Mouse (Mus musculus): ENCODE measurements around the gene Gm7544. TPM values are rescaled to one million over a fixed set of nuclear protein-coding genes. Genes with fewer than 3 reads are reported as not detected.
"Not testable (repeated sequence)": the region's sequence is repeated elsewhere in the genome, so short reads cannot be mapped to it uniquely, and the experiment has no call there.

Gm7544 gene
- polyA plus RNA-seq, 1 experiment from 2014 or later, result not detected

DNA sequence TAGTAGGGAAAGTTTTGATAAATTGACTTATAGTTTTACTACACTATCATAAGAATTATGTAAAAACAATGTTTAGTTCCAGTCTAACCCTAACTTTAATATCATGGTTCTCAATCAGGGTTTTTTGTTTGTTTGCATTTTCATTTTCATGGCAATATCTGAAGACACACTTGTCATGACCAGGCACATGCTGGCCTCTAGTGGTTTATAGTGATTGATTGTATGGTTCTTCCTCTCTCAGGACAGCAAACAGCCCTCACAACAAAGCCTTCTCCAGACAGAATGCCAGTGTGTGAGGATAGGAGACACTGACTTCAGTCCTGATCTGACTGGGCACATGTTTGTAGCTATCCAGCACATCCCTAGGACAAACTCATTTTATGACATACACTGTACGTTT is 17.4 kb upstream of the Gm7544 start:
- no peak overlapping the region for H3K27ac ChIP-seq (replicated peaks)

DNA sequence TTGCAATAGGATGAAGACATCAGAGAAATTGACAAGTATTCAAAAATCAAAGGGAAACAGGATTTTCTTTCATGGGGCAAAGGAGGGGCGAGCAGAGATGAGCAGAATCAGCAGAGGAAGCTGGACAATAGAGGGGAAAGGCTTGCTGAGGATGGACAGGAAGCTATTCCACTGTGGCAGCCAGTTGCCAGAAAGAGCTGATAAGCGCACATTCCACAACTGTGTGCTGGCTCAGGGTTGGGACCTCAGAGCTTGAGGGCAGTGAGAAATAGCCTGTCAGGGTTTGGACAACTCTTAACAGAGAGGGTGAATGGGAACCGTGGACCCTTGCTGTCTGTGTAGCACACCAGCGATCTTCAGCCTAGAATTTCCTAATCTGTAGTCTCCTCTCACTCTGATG is 16.2 kb upstream of the Gm7544 start:
- no peak for TF ChIP-seq CTCF (IDR thresholded peaks at IDR 0.05; ENCODE audit: low read depth)
- TF ChIP-seq EP300 (optimal IDR thresholded peaks at IDR 0.05), result no peak
- H3K36me3 ChIP-seq (ENCODE audit: control insufficient read depth, insufficient read depth, low read length), result no peaks in the 10 kb centered on the region
- H3K9me3 ChIP-seq (ENCODE audit: control insufficient read depth, low read length), result no peaks in the 10 kb centered on the region
- H3K4me2 ChIP-seq (replicated peaks; ENCODE audit: low read depth), result no peak overlapping the region
- WGBS, result 18% methylated on average over 4 of the region's 4 CpGs
- DNase-seq (ENCODE audit: low spot score), result peak; percentile 27
- no peaks in the 10 kb centered on the region for H3K27me3 ChIP-seq (ENCODE audit: control insufficient read depth, insufficient read depth, low read length)
- H3K9ac ChIP-seq (ENCODE audit: low read length), result no peak overlapping the region
- H3K4me3 ChIP-seq (ENCODE audit: low read depth, low read length), result no peak overlapping the region
- H3K27ac ChIP-seq (replicated peaks), result no peak overlapping the region
- ATAC-seq (ENCODE audit: low FRiP score, low TSS enrichment), result no peak
- no peaks in the 10 kb centered on the region for H3K4me1 ChIP-seq (replicated peaks; ENCODE audit: control insufficient read depth, insufficient read depth)

More for the DNA sequence above, 17.4 kb upstream of the Gm7544 start:
- Histone ChIP-seq H3K4me2 (replicated peaks; ENCODE audit: low read depth) (no peak overlapping the region), H3K4me3 (ENCODE audit: low read depth, low read length) (no peak overlapping the region), H3K36me3 (ENCODE audit: control insufficient read depth, insufficient read depth, low read length) (no peaks in the 10 kb centered on the region), H3K4me1 (replicated peaks; ENCODE audit: control insufficient read depth, insufficient read depth) (no peaks in the 10 kb centered on the region), H3K9ac (ENCODE audit: low read length) (no peak overlapping the region), H3K9me3 (ENCODE audit: control insufficient read depth, low read length) (no peaks in the 10 kb centered on the region), H3K27me3 (ENCODE audit: control insufficient read depth, insufficient read depth, low read length) (no peaks in the 10 kb centered on the region)
- WGBS, result 76% methylated on average over 1 of the region's 1 CpGs
- no peak for DNase-seq (ENCODE audit: low spot score)
- TF ChIP-seq CTCF (IDR thresholded peaks at IDR 0.05; ENCODE audit: low read depth) (no peak; the same call in 1 of the 2 replicates), EP300 (optimal IDR thresholded peaks at IDR 0.05) (no peak)
- no peak for ATAC-seq (ENCODE audit: low FRiP score, low TSS enrichment)

DNA sequence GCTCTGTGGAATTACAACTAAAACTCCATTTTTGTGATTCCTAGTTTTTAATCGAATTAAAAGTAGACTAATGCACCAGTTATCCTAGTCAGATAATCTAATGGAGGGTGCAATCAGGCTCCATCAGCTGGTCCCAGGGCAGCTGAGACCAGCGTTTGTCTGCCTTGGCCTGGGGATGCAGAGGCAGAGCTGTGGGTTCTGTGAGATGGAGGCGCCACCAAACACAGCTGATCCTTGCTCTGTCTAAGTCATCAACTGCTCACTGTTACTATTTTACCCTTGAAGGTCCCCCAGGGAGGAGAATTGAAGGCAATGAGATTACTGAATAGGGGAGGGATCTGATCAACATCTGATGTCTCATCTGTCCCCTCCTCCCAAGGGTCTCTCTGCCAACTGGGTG is 10.6 kb upstream of the Gm7544 start:
- whole genome bisulfite sequencing, result 71% methylated on average over 3 of the region's 3 CpGs
- no peak for ATAC-seq (ENCODE audit: low FRiP score, low TSS enrichment)
- no peak for DNase-seq (ENCODE audit: low spot score)
- Histone ChIP-seq H3K27ac (replicated peaks) (no peak overlapping the region), H3K9ac (ENCODE audit: low read length) (no peak overlapping the region), H3K4me3 (ENCODE audit: low read depth, low read length) (no peak overlapping the region), H3K9me3 (ENCODE audit: control insufficient read depth, low read length) (no peaks in the 10 kb centered on the region), H3K36me3 (ENCODE audit: control insufficient read depth, insufficient read depth, low read length) (no peaks in the 10 kb centered on the region), H3K4me1 (replicated peaks; ENCODE audit: control insufficient read depth, insufficient read depth) (no peaks in the 10 kb centered on the region), H3K27me3 (ENCODE audit: control insufficient read depth, insufficient read depth, low read length) (no peaks in the 10 kb centered on the region), H3K4me2 (replicated peaks; ENCODE audit: low read depth) (no peak overlapping the region)
- TF ChIP-seq CTCF (IDR thresholded peaks at IDR 0.05; ENCODE audit: low read depth), result no peak
- no peak for TF ChIP-seq EP300 (optimal IDR thresholded peaks at IDR 0.05)

DNA sequence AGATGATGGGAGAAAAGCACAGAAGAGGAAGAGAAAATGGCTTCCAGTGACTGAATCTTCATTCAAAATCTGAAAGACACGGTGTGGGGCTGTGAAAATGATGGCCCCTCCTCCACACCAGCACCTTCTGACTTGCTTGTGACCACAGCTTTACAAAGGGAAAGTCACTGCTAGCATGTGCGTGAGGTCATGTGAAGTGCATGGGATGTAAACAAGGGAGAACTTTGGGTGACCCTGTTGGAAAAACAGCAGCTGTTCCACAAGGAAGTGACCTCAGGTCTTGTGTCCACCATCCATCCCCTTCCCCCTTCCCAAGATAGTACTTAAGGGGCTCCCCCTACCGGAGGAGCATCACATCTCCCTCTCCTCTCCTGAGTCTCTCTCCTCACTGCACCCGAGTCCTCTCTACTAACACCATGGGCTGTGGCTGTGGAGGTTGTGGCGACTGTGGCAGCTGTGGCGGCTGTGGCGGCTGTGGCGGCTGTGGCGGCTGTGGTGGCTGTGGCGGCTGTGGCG is 4.1 kb upstream of the Gm7544 start, which contains the start of gene Gm47955:
Gene Gm47955, plus strand, starts transcription at position 417 of the 516 bp plus-strand sequence.
- H3K9me3 ChIP-seq (ENCODE audit: control insufficient read depth, low read length), result no peaks in the 10 kb centered on the region
- DNase-seq (ENCODE audit: low spot score), result no peak
- no peak within 1 kb of the TSS for H3K4me3 ChIP-seq (ENCODE audit: low read depth, low read length)
- TF ChIP-seq CTCF (IDR thresholded peaks at IDR 0.05; ENCODE audit: low read depth) (no peak), EP300 (optimal IDR thresholded peaks at IDR 0.05) (no peak)
- no peak within 1 kb of the TSS for H3K4me2 ChIP-seq (replicated peaks; ENCODE audit: low read depth)
- no peak within 1 kb of the TSS for H3K27ac ChIP-seq (replicated peaks)
- H3K27me3 ChIP-seq (ENCODE audit: control insufficient read depth, insufficient read depth, low read length), result no peaks in the 10 kb centered on the region
- H3K9ac ChIP-seq (ENCODE audit: low read length), result no peak within 1 kb of the TSS
- H3K36me3 ChIP-seq (ENCODE audit: control insufficient read depth, insufficient read depth, low read length), result no peaks in the 10 kb centered on the region
- no peaks in the 10 kb centered on the region for H3K4me1 ChIP-seq (replicated peaks; ENCODE audit: control insufficient read depth, insufficient read depth)
- 64% methylated on average over 5 of the region's 11 CpGs for WGBS
- peak; percentile 56; the same call in 1 of the 2 replicates for ATAC-seq (ENCODE audit: low FRiP score, low TSS enrichment)

DNA sequence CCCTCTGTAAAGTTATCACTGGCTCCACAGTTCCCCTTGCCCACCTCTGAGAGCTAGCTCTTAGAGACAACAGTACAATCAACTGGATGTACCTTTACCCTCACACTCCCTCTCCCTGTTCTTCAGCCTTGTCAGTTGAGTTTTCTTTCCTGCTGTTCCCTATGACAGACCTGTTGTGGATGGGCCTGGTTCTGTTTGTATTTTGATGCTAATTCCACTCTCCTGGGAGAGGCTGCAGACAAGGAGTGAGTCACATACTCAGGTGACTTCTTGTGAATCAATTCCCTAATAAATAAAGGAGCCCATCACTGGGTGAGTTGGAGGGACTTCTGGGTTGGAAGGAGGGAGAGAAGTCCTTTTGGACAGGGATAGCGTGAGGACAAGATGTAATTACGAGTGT is 7.2 kb downstream of the Gm7544 start:
- Histone ChIP-seq H3K4me2 (replicated peaks; ENCODE audit: low read depth) (no peak overlapping the region), H3K4me3 (ENCODE audit: low read depth, low read length) (no peak overlapping the region), H3K27ac (replicated peaks) (no peak overlapping the region), H3K9me3 (ENCODE audit: control insufficient read depth, low read length) (no peaks in the 10 kb centered on the region), H3K27me3 (ENCODE audit: control insufficient read depth, insufficient read depth, low read length) (no peaks in the 10 kb centered on the region), H3K4me1 (replicated peaks; ENCODE audit: control insufficient read depth, insufficient read depth) (no peaks in the 10 kb centered on the region), H3K9ac (ENCODE audit: low read length) (no peak overlapping the region), H3K36me3 (ENCODE audit: control insufficient read depth, insufficient read depth, low read length) (no peaks in the 10 kb centered on the region)
- 86% methylated on average over 2 of the region's 2 CpGs for WGBS
- TF ChIP-seq CTCF (IDR thresholded peaks at IDR 0.05; ENCODE audit: low read depth), result no peak
- DNase-seq (ENCODE audit: low spot score) (no peak), ATAC-seq (ENCODE audit: low FRiP score, low TSS enrichment) (no peak)

DNA sequence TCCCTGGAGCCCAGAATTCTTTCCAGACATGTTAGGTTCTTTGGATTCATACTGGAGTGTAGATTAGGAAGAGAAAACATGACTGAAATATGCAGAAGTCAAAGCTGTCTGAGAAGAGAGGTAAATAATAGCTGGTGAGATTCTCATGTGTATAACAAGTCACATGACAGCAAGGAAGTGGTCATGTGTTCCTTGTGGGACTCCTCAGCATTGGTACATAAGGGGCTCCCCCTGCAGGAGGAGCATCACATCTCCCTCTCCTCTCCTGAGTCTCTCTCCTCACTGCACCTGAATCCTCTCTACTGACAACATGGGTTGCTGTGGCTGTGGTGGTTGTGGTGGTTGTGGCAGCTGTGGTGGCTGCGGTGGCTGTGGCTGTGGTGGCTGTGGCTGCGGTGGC is 9.8 kb downstream of the Gm7544 start:
- H3K4me2 ChIP-seq (replicated peaks; ENCODE audit: low read depth); H3K4me1 ChIP-seq (replicated peaks; ENCODE audit: control insufficient read depth, insufficient read depth); H3K9ac ChIP-seq (ENCODE audit: low read length); H3K36me3 ChIP-seq (ENCODE audit: control insufficient read depth, insufficient read depth, low read length); ATAC-seq (ENCODE audit: low FRiP score, low TSS enrichment); H3K4me3 ChIP-seq (ENCODE audit: low read depth, low read length); DNase-seq (ENCODE audit: low spot score); H3K27ac ChIP-seq (replicated peaks); H3K27me3 ChIP-seq (ENCODE audit: control insufficient read depth, insufficient read depth, low read length); H3K9me3 ChIP-seq (ENCODE audit: control insufficient read depth, low read length): not testable (repeated sequence)
- TF ChIP-seq CTCF (IDR thresholded peaks at IDR 0.05; ENCODE audit: low read depth), result 0 out of 2 replicates have a peak, but pooled peaks have one; percentile 5
- 100% methylated on average over 1 of the region's 2 CpGs for WGBS

DNA sequence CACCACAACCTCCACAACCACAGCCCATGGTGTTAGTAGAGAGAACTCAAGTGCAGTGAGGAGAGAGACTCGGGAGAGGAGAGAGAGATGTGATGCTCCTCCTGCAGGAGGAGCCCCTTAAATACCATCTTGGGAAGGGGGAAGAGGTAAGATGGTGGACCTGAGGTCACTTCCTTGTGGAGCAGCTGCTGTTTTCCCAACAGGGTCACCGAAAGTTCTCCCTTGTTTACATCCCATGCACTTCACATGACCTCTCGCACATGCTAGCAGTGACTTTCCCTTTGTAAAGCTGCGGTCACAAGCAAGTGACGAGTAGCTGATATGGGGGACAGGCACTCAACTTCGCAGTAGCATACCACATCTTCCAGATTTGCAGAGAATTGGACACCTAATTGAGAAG is 12.5 kb downstream of the Gm7544 start, which contains the start of gene A030003K21Rik:
Gene A030003K21Rik, minus strand, starts transcription at position 94 of the 400 bp plus-strand sequence.
- ATAC-seq (ENCODE audit: low FRiP score, low TSS enrichment), result peak; percentile 78
- not testable (repeated sequence) for H3K4me1 ChIP-seq (replicated peaks; ENCODE audit: control insufficient read depth, insufficient read depth); H3K9me3 ChIP-seq (ENCODE audit: control insufficient read depth, low read length); H3K4me2 ChIP-seq (replicated peaks; ENCODE audit: low read depth); DNase-seq (ENCODE audit: low spot score); H3K36me3 ChIP-seq (ENCODE audit: control insufficient read depth, insufficient read depth, low read length); H3K9ac ChIP-seq (ENCODE audit: low read length); H3K27me3 ChIP-seq (ENCODE audit: control insufficient read depth, insufficient read depth, low read length); H3K27ac ChIP-seq (replicated peaks); H3K4me3 ChIP-seq (ENCODE audit: low read depth, low read length)
- WGBS, result no CpG with 5 or more reads among the region's 6 CpGs

DNA sequence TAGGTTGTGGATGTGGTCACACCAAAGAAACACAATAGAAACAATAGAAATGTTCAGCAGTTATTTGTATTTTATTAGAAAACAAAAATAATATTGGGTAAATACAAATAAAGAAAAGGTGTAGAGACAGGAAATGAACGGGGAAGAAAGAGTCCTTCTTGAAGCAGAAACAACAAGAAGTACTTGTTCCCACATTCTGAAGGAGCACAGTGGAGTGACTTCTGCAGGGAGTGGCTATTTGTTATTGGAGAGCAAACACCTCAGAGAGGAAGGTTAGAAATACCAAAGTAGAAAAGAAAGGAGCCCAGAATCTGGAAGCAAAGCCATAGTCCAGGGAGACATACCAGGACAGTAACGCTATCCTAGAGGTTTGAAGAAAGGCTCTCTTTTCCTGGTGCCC is 13.3 kb downstream of the Gm7544 start:
- 47% methylated on average over 1 of the region's 2 CpGs for WGBS
- not testable (repeated sequence) for H3K4me1 ChIP-seq (replicated peaks; ENCODE audit: control insufficient read depth, insufficient read depth); H3K4me2 ChIP-seq (replicated peaks; ENCODE audit: low read depth); H3K27me3 ChIP-seq (ENCODE audit: control insufficient read depth, insufficient read depth, low read length); H3K9me3 ChIP-seq (ENCODE audit: control insufficient read depth, low read length); H3K4me3 ChIP-seq (ENCODE audit: low read depth, low read length); H3K9ac ChIP-seq (ENCODE audit: low read length); H3K36me3 ChIP-seq (ENCODE audit: control insufficient read depth, insufficient read depth, low read length); H3K27ac ChIP-seq (replicated peaks); DNase-seq (ENCODE audit: low spot score)
- ATAC-seq (ENCODE audit: low FRiP score, low TSS enrichment), result 0 out of 2 replicates have a peak, but pooled peaks have one; percentile 34
